Mouse (Mus musculus) forebrain, embryonic 11.5 days (tissue): Measurements from ENCODE around the gene Gm20716. TPM values are rescaled to one million over a fixed set of nuclear protein-coding genes. Genes with fewer than 3 reads are reported as not detected.

Experiments
- ATAC-seq: fragments of 200-750 bp; cut with Nextera tagmentation; replicated peaks from 2 replicates; pipeline ENCODE4 v1.8.0; 2017; ENCODE audit warnings: moderate TSS enrichment; ENCODE audit not compliant: low FRiP score
- DNase-seq: peaks from one replicate; pipeline ENCODE4 v3.0.0-alpha.2; 2017; ENCODE audit warnings: low spot score
- H3K27ac ChIP-seq: fragments of 300-500 bp; sonication (generic); 2 replicates; pipeline ENCODE4 v1.5.1; 2014; ENCODE audit warnings: low read depth, low read length
- H3K27me3 ChIP-seq: fragments of 300-500 bp; sonication (generic); 2 replicates; pipeline ENCODE4 v1.6.1; 2014; ENCODE audit warnings: mild to moderate bottlenecking, low read length, mixed read lengths; ENCODE audit not compliant: control insufficient read depth, insufficient read depth
- H3K36me3 ChIP-seq: fragments of 300-500 bp; sonication (generic); 2 replicates; pipeline ENCODE4 v1.6.1; 2014; ENCODE audit warnings: mild to moderate bottlenecking, low read length, moderate library complexity, mixed read lengths; ENCODE audit not compliant: control insufficient read depth, insufficient read depth
- H3K4me1 ChIP-seq: fragments of 300-500 bp; sonication (generic); replicated peaks from 2 replicates; pipeline ENCODE4 v1.6.1; 2014; ENCODE audit warnings: low read length, mixed read lengths; ENCODE audit not compliant: control insufficient read depth, insufficient read depth
- H3K4me2 ChIP-seq: fragments of 300-500 bp; sonication (generic); 2 replicates; pipeline ENCODE4 v1.6.1; 2014; ENCODE audit warnings: low read depth, mild to moderate bottlenecking, low read length, moderate library complexity, mixed read lengths; ENCODE audit not compliant: severe bottlenecking
- H3K4me3 ChIP-seq: fragments of 300-500 bp; sonication (generic); 2 replicates; pipeline ENCODE4 v1.5.1; 2014; ENCODE audit warnings: low read depth, low read length
- H3K9ac ChIP-seq: fragments of 300-500 bp; sonication (generic); 2 replicates; pipeline ENCODE4 v1.6.1; 2014; ENCODE audit warnings: low read length
- H3K9me3 ChIP-seq: fragments of 300-500 bp; sonication (generic); 2 replicates; pipeline ENCODE4 v1.6.1; 2016; ENCODE audit warnings: low read length, mixed read lengths; ENCODE audit not compliant: control insufficient read depth
- WGBS: fragments of 180-500 bp; shearing (Covaris S2); extraction: QIAGEN DNeasy Blood & Tissue Kit; methylation state at CpG from one replicate; pipeline ENCODE4 v1.1.7; 2014; 5-methylcytosine and 5-hydroxymethylcytosine counted together
- polyA plus RNA-seq: library from polyadenylated mRNA; unstranded; fragments of >200 nt; fragmentation: Nextera tagmentation; extraction: Ambion mirVana; gene quantifications from 2 replicates; pipeline ENCODE4 v1.2.1, GENCODE M21; 2014

Gm20716 gene
- polyA plus RNA-seq, 1 experiment from 2014 or later: 30.3 TPM

GRCm38 (mm10) chr2:168195721-168196120 is 34.4 kb downstream of the Gm20716 start:
- DNase-seq: no peak
- Histone ChIP-seq H3K4me2 (no peak overlapping the region), H3K9me3 (no peaks in the 10 kb centered on the region), H3K9ac (no peak overlapping the region), H3K4me3 (no peak overlapping the region), H3K27ac (no peak overlapping the region), H3K4me1 (peaks cover 9% of the 10 kb centered on the region), H3K27me3 (no peaks in the 10 kb centered on the region), H3K36me3 (0 out of 2 replicates have a peak, but pooled peaks cover 2% of the 10 kb centered on the region)
- WGBS: 63% methylated on average over 2 of the region's 2 CpGs
- no peak for ATAC-seq

GRCm38 (mm10) chr2:168193685-168194084 is 36.5 kb downstream of the Gm20716 start:
- no peak for DNase-seq
- H3K27me3 ChIP-seq: no peaks in the 10 kb centered on the region
- H3K4me2 ChIP-seq: no peak overlapping the region
- no peaks in the 10 kb centered on the region for H3K9me3 ChIP-seq
- no peak overlapping the region for H3K27ac ChIP-seq
- 0 out of 2 replicates have a peak, but pooled peaks cover 2% of the 10 kb centered on the region for H3K36me3 ChIP-seq
- peaks cover 2% of the 10 kb centered on the region for H3K4me1 ChIP-seq
- WGBS: 78% methylated on average over 2 of the region's 2 CpGs
- H3K9ac ChIP-seq: no peak overlapping the region
- no peak overlapping the region for H3K4me3 ChIP-seq
- no peak for ATAC-seq

GRCm38 (mm10) chr2:168191856-168192255 is 38.3 kb downstream of the Gm20716 start:
- no peaks in the 10 kb centered on the region for H3K9me3 ChIP-seq
- no peak for DNase-seq
- no peak overlapping the region for H3K9ac ChIP-seq
- H3K27ac ChIP-seq: no peak overlapping the region
- no peaks in the 10 kb centered on the region; the same call in 1 of the 2 replicates for H3K4me1 ChIP-seq
- 96% methylated on average over 2 of the region's 2 CpGs for WGBS
- H3K4me3 ChIP-seq: no peak overlapping the region
- no peaks in the 10 kb centered on the region for H3K27me3 ChIP-seq
- no peak for ATAC-seq
- peaks cover 5% of the 10 kb centered on the region; the same call in 1 of the 2 replicates for H3K36me3 ChIP-seq
- H3K4me2 ChIP-seq: no peak overlapping the region

GRCm38 (mm10) chr2:168175946-168176345 is 54.2 kb downstream of the Gm20716 start:
- no peak for ATAC-seq
- H3K9ac ChIP-seq: no peak overlapping the region
- WGBS: 39% methylated on average over 7 of the region's 7 CpGs

GRCm38 (mm10) chr2:168170167-168170685 is 59.9 kb downstream of the Gm20716 start:
- no peak for DNase-seq
- no peaks in the 10 kb centered on the region for H3K27me3 ChIP-seq
- no peak overlapping the region for H3K27ac ChIP-seq

More at GRCm38 (mm10) chr2:168175946-168176345, 54.2 kb downstream of the Gm20716 start:
- Histone ChIP-seq H3K27me3 (no peaks in the 10 kb centered on the region), H3K4me1 (no peaks in the 10 kb centered on the region), H3K9me3 (no peaks in the 10 kb centered on the region), H3K27ac (no peak overlapping the region), H3K4me2 (no peak overlapping the region), H3K36me3 (no peaks in the 10 kb centered on the region; the same call in 1 of the 2 replicates), H3K4me3 (no peak overlapping the region)
- no peak for DNase-seq

GRCm38 (mm10) chr2:168169800-168170113 is 60.4 kb downstream of the Gm20716 start:
- Histone ChIP-seq H3K4me3 (no peak overlapping the region), H3K9ac (no peak overlapping the region), H3K36me3 (no peaks in the 10 kb centered on the region), H3K27ac (no peak overlapping the region), H3K9me3 (no peaks in the 10 kb centered on the region), H3K4me2 (no peak overlapping the region), H3K4me1 (peaks cover 9% of the 10 kb centered on the region; the same call in 1 of the 2 replicates), H3K27me3 (no peaks in the 10 kb centered on the region)
- no peak for DNase-seq
- WGBS: 1% methylated on average over 9 of the region's 9 CpGs
- peak; percentile 29; the same call in 1 of the 2 replicates for ATAC-seq

More at GRCm38 (mm10) chr2:168170167-168170685, 59.9 kb downstream of the Gm20716 start:
- H3K9me3 ChIP-seq: no peaks in the 10 kb centered on the region
- H3K4me1 ChIP-seq: peaks cover 9% of the 10 kb centered on the region; the same call in 1 of the 2 replicates
- no peaks in the 10 kb centered on the region for H3K36me3 ChIP-seq
- WGBS: 9% methylated on average over 13 of the region's 13 CpGs
- H3K4me3 ChIP-seq: no peak overlapping the region
- peak; percentile 69 for ATAC-seq
- no peak overlapping the region for H3K9ac ChIP-seq
- no peak overlapping the region for H3K4me2 ChIP-seq

- Histone ChIP-seq H3K9me3 (no peaks in the 10 kb centered on the region), H3K4me1 (peaks cover 9% of the 10 kb centered on the region; the same call in 1 of the 2 replicates), H3K27ac (no peak overlapping the region), H3K36me3 (no peaks in the 10 kb centered on the region), H3K27me3 (no peaks in the 10 kb centered on the region), H3K9ac (no peak overlapping the region), H3K4me2 (no peak overlapping the region), H3K4me3 (no peak overlapping the region)
- DNase-seq: no peak
- peak; percentile 52; the same call in 1 of the 2 replicates for ATAC-seq
- 27% methylated on average over 9 of the region's 9 CpGs for WGBS
These were observed 61.0 kb downstream of the Gm20716 start for GRCm38 (mm10) chr2:168168892-168169799.

GRCm38 (mm10) chr2:168167781-168168180 is 62.4 kb downstream of the Gm20716 start:
- WGBS: 53% methylated on average over 3 of the region's 3 CpGs
- Histone ChIP-seq H3K4me1 (peaks cover 9% of the 10 kb centered on the region; the same call in 1 of the 2 replicates), H3K27me3 (no peaks in the 10 kb centered on the region), H3K4me3 (no peak overlapping the region), H3K27ac (no peak overlapping the region), H3K36me3 (no peaks in the 10 kb centered on the region), H3K4me2 (no peak overlapping the region), H3K9ac (no peak overlapping the region), H3K9me3 (no peaks in the 10 kb centered on the region)
- ATAC-seq: no peak
- no peak for DNase-seq
